Comparison of ENCODE assay signal across 15 mouse cellular contexts in the genomic region with DNA sequence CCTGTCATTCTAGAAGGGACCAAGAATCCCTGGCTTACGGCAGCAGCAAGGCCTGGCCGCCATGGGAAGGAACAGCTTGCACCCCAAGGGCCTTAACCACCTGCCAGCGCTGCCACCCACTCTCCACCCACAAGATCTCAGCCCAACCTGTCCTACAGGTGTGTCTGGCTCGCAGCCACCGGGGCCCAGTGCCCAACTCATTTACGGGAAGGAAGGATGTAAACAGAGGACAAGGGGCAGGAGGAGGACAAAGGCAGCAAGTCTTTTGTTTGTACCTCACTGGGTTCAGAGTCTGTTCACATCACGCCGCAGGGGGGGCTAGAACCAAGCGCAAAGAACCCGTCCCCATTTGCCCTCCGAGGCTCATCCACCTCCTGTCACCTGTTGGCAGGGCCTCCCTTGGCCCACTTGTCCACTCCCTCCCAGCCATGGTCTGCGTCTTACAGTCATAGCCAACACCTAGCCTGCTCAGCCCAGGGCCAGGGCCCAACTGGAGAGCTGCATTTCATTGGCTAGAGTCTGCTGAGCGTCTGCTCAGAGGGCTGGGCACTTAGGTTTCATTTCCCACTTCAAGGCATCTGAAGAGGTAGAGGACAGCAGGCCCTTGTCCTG. TPM values are rescaled to one million over a fixed set of nuclear protein-coding genes. Genes with fewer than 3 reads are reported as not detected.
DNase-seq lines count a peak whose midpoint lies in the region; ATAC-seq and TF ChIP-seq lines count a peak whose summit lies in the region.
"Had no signal": no experiment of that assay in that cellular context is flagged by ENCODE, and none has a peak within 500 bp of the region (broad histone marks: within the 10 kb centered on the region; RNA-seq: fewer than 3 reads in every experiment).

No protein-coding gene starts in this region.

- H3K4me3 ChIP-seq in lung, adult 2 months (replicated peaks; ENCODE audit: extremely low read depth, low read depth, low read length), result no peak overlapping the region
- H3K4me3 ChIP-seq in small intestine, adult 2 months (ENCODE audit: low read depth, low read length), result no peak overlapping the region
- H3K4me3 ChIP-seq: heart, embryonic 10.5 days; hindbrain, embryonic 15.5 days; midbrain, embryonic 12.5 days; neural tube, embryonic 13.5 days had no signal

- H3K27ac ChIP-seq in small intestine, adult 2 months (ENCODE audit: insufficient read depth, low read depth, low read length), result peak overlapping the region; percentile 93
- H3K27ac ChIP-seq: heart, embryonic 10.5 days; hindbrain, embryonic 15.5 days; midbrain, embryonic 12.5 days; neural tube, embryonic 13.5 days had no signal

- 0 out of 2 replicates have a peak, but pooled peaks have one; percentile 14 for ATAC-seq in granulocyte monocyte progenitor cell, adult 5-6 weeks (replicated peaks; ENCODE audit: poor library complexity, severe bottlenecking)
- ATAC-seq: forebrain, embryonic 16.5 days had no signal

- H3K36me3 ChIP-seq in small intestine, adult 2 months (ENCODE audit: control insufficient read depth, insufficient read depth, low read length), result no peaks in the 10 kb centered on the region
- H3K36me3 ChIP-seq: heart, embryonic 10.5 days; hindbrain, embryonic 15.5 days; midbrain, embryonic 12.5 days; neural tube, embryonic 13.5 days had no signal

- 56% methylated on average over 13 of the region's 13 CpGs for WGBS in lung, adult 2 months
- 22% methylated on average over 13 of the region's 13 CpGs for WGBS in small intestine, adult 2 months

- peak; percentile 27 to 56 for DNase-seq in cerebellum, postnatal 14 days
- peak; percentile 78 for DNase-seq in lung, adult 2 months
- DNase-seq in frontal cortex, postnatal 10 days (ENCODE audit: low spot score in 2 of 2), result no peak
- no peak for DNase-seq in heart, postnatal 25 days (ENCODE audit: low spot score)
- no peak for DNase-seq in thymus, adult 18-20 months
- DNase-seq: layer of hippocampus, postnatal 36 days; liver; thymus, postnatal 36 days had no signal

- no peaks in the 10 kb centered on the region for H3K4me1 ChIP-seq in lung, adult 2 months (ENCODE audit: control insufficient read depth, insufficient read depth, low read length)
- peaks cover 36% of the 10 kb centered on the region for H3K4me1 ChIP-seq in small intestine, adult 2 months (ENCODE audit: control insufficient read depth, insufficient read depth, insufficient read length, low read length)
- H3K4me1 ChIP-seq: hindbrain, embryonic 15.5 days; midbrain, embryonic 12.5 days; neural tube, embryonic 13.5 days had no signal

- H3K27me3 ChIP-seq in small intestine, adult 2 months (ENCODE audit: control insufficient read depth, insufficient read depth, low read length), result no peaks in the 10 kb centered on the region
- H3K27me3 ChIP-seq: hindbrain, embryonic 15.5 days; midbrain, embryonic 12.5 days; neural tube, embryonic 13.5 days had no signal

- TF ChIP-seq POLR2A in lung, adult 2 months (IDR thresholded peaks at IDR 0.05; ENCODE audit: borderline replicate concordance, extremely low read depth, low read depth, low read length), result peak; percentile 33; the same call in 1 of the 2 replicates
- TF ChIP-seq POLR2A in small intestine, adult 2 months (IDR thresholded peaks at IDR 0.05; ENCODE audit: low read depth, low read length), result 0 out of 2 replicates have a peak, but pooled peaks have one; percentile 0

- no peak for TF ChIP-seq CTCF in lung, adult 2 months (IDR thresholded peaks at IDR 0.05; ENCODE audit: insufficient read depth, low read length)
- TF ChIP-seq CTCF in small intestine, adult 2 months (IDR thresholded peaks at IDR 0.05; ENCODE audit: extremely low read depth, insufficient read length, insufficient replicate concordance, low read depth, low read length), result no peak

- intact Hi-C loops in heart, postnatal 25 days (cut with DNase I), result no loop called here

RNA-seq across cellular contexts. Expression of a gene that starts 30.9 kb away (rescaled TPM):
- not detected in 2 replicates for total RNA-seq in granulocyte monocyte progenitor cell, adult 5-6 weeks (2014; fragmentation: Nextera tagmentation)
- total RNA-seq in granulocyte monocyte progenitor cell, adult 5-6 weeks (2017), result not detected in 2 replicates
- 19.2 and 19.5 TPM in 2 replicates for polyA plus RNA-seq in lung, adult 2 months (2012; rRNA removed)
- polyA plus RNA-seq in small intestine, adult 2 months (2012; rRNA removed), result 110 and 185 TPM in 2 replicates
- not detected for total RNA-seq in heart, postnatal 25 days (2021)
- total RNA-seq: layer of hippocampus, postnatal 36 days had no signal

RNA-seq across cellular contexts. Expression of a gene that starts 56.4 kb away (rescaled TPM):
- 118 and 165 TPM in 2 replicates for total RNA-seq in granulocyte monocyte progenitor cell, adult 5-6 weeks (2014; fragmentation: Nextera tagmentation)
- total RNA-seq in granulocyte monocyte progenitor cell, adult 5-6 weeks (2017), result 82.9 and 91.2 TPM in 2 replicates
- 34.5 and 38.1 TPM in 2 replicates for polyA plus RNA-seq in lung, adult 2 months (2012; rRNA removed)
- polyA plus RNA-seq in small intestine, adult 2 months (2012; rRNA removed), result 66.3 and 103 TPM in 2 replicates
- total RNA-seq in heart, postnatal 25 days (2021), result 10 to 100 TPM; 22.1 TPM

RNA-seq across cellular contexts. Expression of a gene that starts 60.0 kb away (rescaled TPM):
- not detected in 2 replicates for total RNA-seq in granulocyte monocyte progenitor cell, adult 5-6 weeks (2014; fragmentation: Nextera tagmentation)
- not detected in 2 replicates for total RNA-seq in granulocyte monocyte progenitor cell, adult 5-6 weeks (2017)
- 0.95 and 2.0 TPM in 2 replicates for polyA plus RNA-seq in lung, adult 2 months (2012; rRNA removed)
- 1.9 and 2.2 TPM in 2 replicates for polyA plus RNA-seq in small intestine, adult 2 months (2012; rRNA removed)
- 1 to 10 TPM in 1 of 2 experiments, under 1 TPM in 1; 0.81 to 1.1 TPM for total RNA-seq in heart, postnatal 25 days (2021)
- polyA plus RNA-seq: heart, embryonic 10.5 days; midbrain, embryonic 12.5 days had no signal

Comparison
In these comparisons a context has a peak if more than half of its experiments do, and no peak if none do; other contexts are left out.
1. DNase-seq: peak in cerebellum, postnatal 14 days (2 of 2) and lung, adult 2 months (single experiment); none in frontal cortex, postnatal 10 days (0 of 2), heart, postnatal 25 days (single experiment) and thymus, adult 18-20 months (0 of 2).